In the genomic region with DNA sequence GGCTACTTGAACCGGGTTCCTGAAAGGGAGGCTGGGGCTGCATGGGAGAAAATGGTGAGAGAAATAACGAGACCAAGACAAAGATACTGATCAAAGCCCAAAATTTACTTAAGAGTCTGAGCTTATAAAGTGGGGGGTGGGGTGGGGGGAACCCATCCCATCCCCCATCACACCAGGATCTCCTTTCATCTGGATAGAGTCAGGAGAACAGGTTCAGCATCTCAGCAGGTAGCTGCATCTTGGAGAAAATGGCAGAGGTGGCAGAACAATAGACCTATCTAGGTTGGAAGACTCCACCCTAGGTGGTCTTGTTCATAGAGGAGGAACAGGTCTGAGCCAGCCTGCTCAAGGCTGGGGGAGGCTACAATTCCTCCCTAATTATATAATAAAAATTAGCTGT, we compare ENCODE assay signal across 7 mouse cellular contexts. TPM values are rescaled to one million over a fixed set of nuclear protein-coding genes. Genes with fewer than 3 reads are reported as not detected.
DNase-seq lines count a peak whose midpoint lies in the region; TF ChIP-seq lines count a peak whose summit lies in the region.
"Not testable (repeated sequence)": the region's sequence is repeated elsewhere in the genome, so short reads cannot be mapped to it uniquely, and the experiment has no call there.
"Had no signal": no experiment of that assay in that cellular context is flagged by ENCODE, and none has a peak within 500 bp of the region (broad histone marks: within the 10 kb centered on the region; RNA-seq: fewer than 3 reads in every experiment).

No protein-coding gene starts in this region.

- not testable (repeated sequence) for H3K9ac ChIP-seq in ES-E14 (ENCODE audit: insufficient read depth, low read depth, low read length, poor library complexity, severe bottlenecking)

- in situ Hi-C loops in ES-E14 (cut with MboI; ENCODE audit: low sequenced_read_pairs in 2 of 2, unreplicated experiment in 2 of 2): not testable (repeated sequence)

- not testable (repeated sequence) for H3K4me1 ChIP-seq in ES-E14 (ENCODE audit: control insufficient read depth in 2 of 2, insufficient read depth in 2 of 2, low read length in 2 of 2, poor library complexity in 1 of 2)

- DNase-seq in ES-CJ7 (ENCODE audit: low read depth, low spot score) (peak; percentile 93), R1 (ENCODE audit: low read depth, low spot score) (peak; percentile 93), ZHBTc4 (ENCODE audit: low read depth, low spot score) (peak; percentile 71)
- not testable (repeated sequence) for DNase-seq in ES-E14 (ENCODE audit: low read depth, low spot score)

- H3K9me3 ChIP-seq in ES-E14 (ENCODE audit: control insufficient read depth, insufficient read depth, low read depth, low read length): peaks cover 10% of the 10 kb centered on the region

- H3K36me3 ChIP-seq in ES-E14 (ENCODE audit: control insufficient read depth, insufficient read depth, low read length, poor library complexity, severe bottlenecking): not testable (repeated sequence)

- H3K27ac ChIP-seq in ES-E14 (ENCODE audit: insufficient read depth, low read depth, low read length, poor library complexity, severe bottlenecking): not testable (repeated sequence)

- not testable (repeated sequence) for H3K4me3 ChIP-seq in ES-E14 (ENCODE audit: insufficient read depth in 1 of 2, low read depth in 1 of 2, low read length in 2 of 2, poor library complexity in 1 of 2, severe bottlenecking in 1 of 2)

TF ChIP-seq in ES-E14, 5 proteins besides CTCF, POLR2A, EP300 and RAD21:
- TF ChIP-seq CHD2 (IDR thresholded peaks at IDR 0.05; ENCODE audit: low read depth, low read length): peak; percentile 55; the same call in 1 of the 2 replicates

RNA-seq across cellular contexts. Expression of gene Stk31, which starts 17.6 kb away (rescaled TPM):
- 3.9 and 10.5 TPM in 2 replicates for total RNA-seq in ES-E14 (2012; rRNA removed)
- total RNA-seq: CH12.LX, G1E, MEL had no signal

RNA-seq across cellular contexts. Expression of gene Fam221a, which starts 45.4 kb away (rescaled TPM):
- 3.8 and 4.9 TPM in 2 replicates for total RNA-seq in ES-E14 (2012; rRNA removed)
- total RNA-seq: CH12.LX, MEL had no signal
